Mouse (Mus musculus): ENCODE measurements around the gene Gtsf1l.

- TF ChIP-seq CTCF (IDR thresholded peaks at IDR 0.05; ENCODE audit: control insufficient read depth, insufficient read depth, insufficient replicate concordance, low read depth, low read length) (no peak), POLR2A (IDR thresholded peaks at IDR 0.05; ENCODE audit: control insufficient read depth, low read depth, low read length) (no peak)
Measured at GRCm38 (mm10) chr2:163060630-163061029, 27.0 kb downstream of the Gtsf1l start.

Data from testis, adult 2 months (tissue).